Mouse (Mus musculus): ENCODE measurements around the gene Plxna2. TPM values are rescaled to one million over a fixed set of nuclear protein-coding genes. Genes with fewer than 3 reads are reported as not detected.

Gene Plxna2
- polyA plus RNA-seq, 1 experiment = 8.9 TPM

- no peaks in the 10 kb centered on the region for H3K27me3 ChIP-seq (ENCODE audit: control insufficient read depth, insufficient read depth, low read length)
- TF ChIP-seq CTCF (IDR thresholded peaks at IDR 0.05; ENCODE audit: extremely low read depth, insufficient read length, insufficient replicate concordance, low read depth, low read length) = no peak
- WGBS = 87% methylated on average over 2 of the region's 2 CpGs
These were observed 169.6 kb downstream of the Plxna2 start for GRCm38 (mm10) chr1:194787626-194788025.

GRCm38 (mm10) chr1:194793226-194793924 is 175.4 kb downstream of the Plxna2 start:
- no peaks in the 10 kb centered on the region for H3K4me1 ChIP-seq (ENCODE audit: control insufficient read depth, insufficient read depth, insufficient read length, low read length)
- peaks cover 53% of the 10 kb centered on the region for H3K36me3 ChIP-seq (ENCODE audit: control insufficient read depth, insufficient read depth, low read length)
- WGBS = 89% methylated on average over 8 of the region's 8 CpGs
- H3K27ac ChIP-seq (ENCODE audit: insufficient read depth, low read depth, low read length) = no peak overlapping the region
- no peaks in the 10 kb centered on the region for H3K27me3 ChIP-seq (ENCODE audit: control insufficient read depth, insufficient read depth, low read length)
- H3K4me3 ChIP-seq (ENCODE audit: low read depth, low read length) = no peak overlapping the region
- no peak for TF ChIP-seq POLR2A (IDR thresholded peaks at IDR 0.05; ENCODE audit: low read depth, low read length)
- TF ChIP-seq CTCF (IDR thresholded peaks at IDR 0.05; ENCODE audit: extremely low read depth, insufficient read length, insufficient replicate concordance, low read depth, low read length) = no peak

More at GRCm38 (mm10) chr1:194787626-194788025, 169.6 kb downstream of the Plxna2 start:
- Histone ChIP-seq H3K4me1 (ENCODE audit: control insufficient read depth, insufficient read depth, insufficient read length, low read length) (no peaks in the 10 kb centered on the region), H3K36me3 (ENCODE audit: control insufficient read depth, insufficient read depth, low read length) (peaks cover 34% of the 10 kb centered on the region), H3K27ac (ENCODE audit: insufficient read depth, low read depth, low read length) (no peak overlapping the region), H3K4me3 (ENCODE audit: low read depth, low read length) (no peak overlapping the region)

- Histone ChIP-seq H3K36me3 (ENCODE audit: control insufficient read depth, insufficient read depth, low read length) (peaks cover 51% of the 10 kb centered on the region), H3K4me1 (ENCODE audit: control insufficient read depth, insufficient read depth, insufficient read length, low read length) (no peaks in the 10 kb centered on the region), H3K4me3 (ENCODE audit: low read depth, low read length) (no peak overlapping the region), H3K27me3 (ENCODE audit: control insufficient read depth, insufficient read depth, low read length) (no peaks in the 10 kb centered on the region), H3K27ac (ENCODE audit: insufficient read depth, low read depth, low read length) (no peak overlapping the region)
- 76% methylated on average over 3 of the region's 3 CpGs for WGBS
- TF ChIP-seq CTCF (IDR thresholded peaks at IDR 0.05; ENCODE audit: extremely low read depth, insufficient read length, insufficient replicate concordance, low read depth, low read length) (no peak), POLR2A (IDR thresholded peaks at IDR 0.05; ENCODE audit: low read depth, low read length) (no peak)
These were observed 177.3 kb downstream of the Plxna2 start for GRCm38 (mm10) chr1:194795316-194795715.

GRCm38 (mm10) chr1:194797843-194798242 is 179.8 kb downstream of the Plxna2 start:
- TF ChIP-seq POLR2A (IDR thresholded peaks at IDR 0.05; ENCODE audit: low read depth, low read length) (no peak), CTCF (IDR thresholded peaks at IDR 0.05; ENCODE audit: extremely low read depth, insufficient read length, insufficient replicate concordance, low read depth, low read length) (no peak)
- Histone ChIP-seq H3K36me3 (ENCODE audit: control insufficient read depth, insufficient read depth, low read length) (peaks cover 56% of the 10 kb centered on the region), H3K27ac (ENCODE audit: insufficient read depth, low read depth, low read length) (no peak overlapping the region), H3K4me1 (ENCODE audit: control insufficient read depth, insufficient read depth, insufficient read length, low read length) (no peaks in the 10 kb centered on the region), H3K27me3 (ENCODE audit: control insufficient read depth, insufficient read depth, low read length) (no peaks in the 10 kb centered on the region), H3K4me3 (ENCODE audit: low read depth, low read length) (no peak overlapping the region)
- 95% methylated on average over 1 of the region's 1 CpGs for WGBS

- peaks cover 57% of the 10 kb centered on the region for H3K36me3 ChIP-seq (ENCODE audit: control insufficient read depth, insufficient read depth, low read length)
- no peak overlapping the region for H3K4me3 ChIP-seq (ENCODE audit: low read depth, low read length)
- no peaks in the 10 kb centered on the region for H3K27me3 ChIP-seq (ENCODE audit: control insufficient read depth, insufficient read depth, low read length)
- TF ChIP-seq POLR2A (IDR thresholded peaks at IDR 0.05; ENCODE audit: low read depth, low read length) (no peak), CTCF (IDR thresholded peaks at IDR 0.05; ENCODE audit: extremely low read depth, insufficient read length, insufficient replicate concordance, low read depth, low read length) (no peak)
- no peak overlapping the region for H3K27ac ChIP-seq (ENCODE audit: insufficient read depth, low read depth, low read length)
- no peaks in the 10 kb centered on the region for H3K4me1 ChIP-seq (ENCODE audit: control insufficient read depth, insufficient read depth, insufficient read length, low read length)
These were observed 180.5 kb downstream of the Plxna2 start for GRCm38 (mm10) chr1:194798511-194798910.

GRCm38 (mm10) chr1:194808261-194808660 is 190.2 kb downstream of the Plxna2 start:
- Histone ChIP-seq H3K27me3 (ENCODE audit: control insufficient read depth, insufficient read depth, low read length) (no peaks in the 10 kb centered on the region), H3K36me3 (ENCODE audit: control insufficient read depth, insufficient read depth, low read length) (peaks cover 38% of the 10 kb centered on the region), H3K4me1 (ENCODE audit: control insufficient read depth, insufficient read depth, insufficient read length, low read length) (no peaks in the 10 kb centered on the region), H3K4me3 (ENCODE audit: low read depth, low read length) (no peak overlapping the region), H3K27ac (ENCODE audit: insufficient read depth, low read depth, low read length) (no peak overlapping the region)
- no peak for TF ChIP-seq CTCF (IDR thresholded peaks at IDR 0.05; ENCODE audit: extremely low read depth, insufficient read length, insufficient replicate concordance, low read depth, low read length)
- no peak for TF ChIP-seq POLR2A (IDR thresholded peaks at IDR 0.05; ENCODE audit: low read depth, low read length)

- no peak overlapping the region for H3K27ac ChIP-seq (ENCODE audit: insufficient read depth, low read depth, low read length)
These were observed 190.7 kb downstream of the Plxna2 start for GRCm38 (mm10) chr1:194808681-194809080.

More at GRCm38 (mm10) chr1:194808681-194809080, 190.7 kb downstream of the Plxna2 start:
- no peaks in the 10 kb centered on the region for H3K4me1 ChIP-seq (ENCODE audit: control insufficient read depth, insufficient read depth, insufficient read length, low read length)
- no peaks in the 10 kb centered on the region for H3K27me3 ChIP-seq (ENCODE audit: control insufficient read depth, insufficient read depth, low read length)
- peaks cover 39% of the 10 kb centered on the region for H3K36me3 ChIP-seq (ENCODE audit: control insufficient read depth, insufficient read depth, low read length)
- no peak overlapping the region for H3K4me3 ChIP-seq (ENCODE audit: low read depth, low read length)
- TF ChIP-seq POLR2A (IDR thresholded peaks at IDR 0.05; ENCODE audit: low read depth, low read length) = no peak
- no peak for TF ChIP-seq CTCF (IDR thresholded peaks at IDR 0.05; ENCODE audit: extremely low read depth, insufficient read length, insufficient replicate concordance, low read depth, low read length)

Measured in small intestine, adult 2 months (tissue).